Mouse (Mus musculus) cerebellum, postnatal 36 days (tissue): Measurements from ENCODE around the gene Vwa7.
A peak's percentile ranks its signal among the peaks of the same experiment; 100 is the strongest.
"Not testable (repeated sequence)": the region's sequence is repeated elsewhere in the genome, so short reads cannot be mapped to it uniquely, and the experiment has no call there.

ENCODE experiments used
- DNase-seq, 2 experiments: peaks; one replicate each; pipeline ENCODE4 v3.0.0; 2021 to 2022; ENCODE audit warnings: mixed read lengths in 2 of 2

Gene Vwa7

GRCm38 (mm10) chr17:35016376-35016775 lies at the start of gene Vwa7:
Gene Vwa7, plus strand, starts transcription at chr17:35016579.
- peak; percentile 86 to 89 for DNase-seq

GRCm38 (mm10) chr17:34969822-34970221 lies 46.6 kb upstream of the Vwa7 start, which contains the start of gene Gm20481:
Gene Gm20481, plus strand, starts transcription at chr17:34969912.
- DNase-seq: not testable (repeated sequence)

- not testable (repeated sequence) for DNase-seq
Observed at GRCm38 (mm10) chr17:34970850-34971249, 45.5 kb upstream of the Vwa7 start.

- not testable (repeated sequence) for DNase-seq
Observed at GRCm38 (mm10) chr17:34971694-34972068, 44.7 kb upstream of the Vwa7 start.

GRCm38 (mm10) chr17:34972069-34972749 lies 44.2 kb upstream of the Vwa7 start, which contains the start of the genes Hspa1a and Hspa1l:
Gene Hspa1a, minus strand, starts transcription at chr17:34972156.
Gene Hspa1l, plus strand, starts transcription at chr17:34972703.
- DNase-seq: peak; percentile 76 to 87

DNA sequence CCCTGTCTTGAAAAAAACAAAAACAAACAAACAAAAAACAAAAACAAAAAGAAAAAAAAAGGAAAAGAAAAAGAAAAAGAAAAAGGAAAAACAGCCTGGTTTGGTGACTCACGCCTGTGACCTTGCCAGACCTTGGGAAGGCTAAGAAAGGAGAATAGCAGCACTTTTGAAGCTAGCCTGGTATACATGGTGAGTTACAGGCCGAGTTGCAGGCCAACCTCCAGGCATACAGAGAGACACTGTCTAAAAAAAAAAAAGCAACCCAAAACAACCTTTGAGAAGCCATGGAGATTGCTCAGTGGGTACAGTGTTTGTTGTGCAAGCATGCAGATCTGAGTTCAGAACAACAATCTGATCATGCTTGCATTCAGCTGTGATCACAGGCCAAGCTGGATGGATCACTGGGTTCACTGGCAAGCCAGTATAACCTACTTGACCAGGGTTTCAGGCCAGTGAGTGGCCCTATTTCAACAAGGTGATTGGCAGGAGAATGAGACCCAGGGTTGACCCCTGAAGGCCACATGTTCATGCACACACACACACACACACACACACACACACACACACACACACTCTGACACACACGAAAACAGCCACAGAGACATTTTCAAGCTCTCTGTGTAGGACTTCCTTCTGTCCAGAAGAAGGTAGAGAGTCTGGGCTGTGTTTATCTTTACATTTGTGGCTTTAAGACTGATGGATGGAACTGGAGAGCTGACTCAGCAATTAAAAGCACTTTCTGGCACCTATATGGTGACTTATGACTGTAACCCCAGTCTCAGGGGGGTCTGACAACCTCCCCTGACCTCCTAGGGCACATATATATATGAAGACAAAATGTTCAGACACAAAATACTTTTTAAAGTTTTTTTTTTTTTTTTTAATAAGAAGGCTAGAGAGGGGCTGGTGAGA lies 40.5 kb upstream of the Vwa7 start:
- no peak for DNase-seq

GRCm38 (mm10) chr17:34977000-34977399 lies 39.4 kb upstream of the Vwa7 start:
- no peak for DNase-seq

- no peak for DNase-seq
Observed at GRCm38 (mm10) chr17:34978239-34978638, 38.1 kb upstream of the Vwa7 start.

DNA sequence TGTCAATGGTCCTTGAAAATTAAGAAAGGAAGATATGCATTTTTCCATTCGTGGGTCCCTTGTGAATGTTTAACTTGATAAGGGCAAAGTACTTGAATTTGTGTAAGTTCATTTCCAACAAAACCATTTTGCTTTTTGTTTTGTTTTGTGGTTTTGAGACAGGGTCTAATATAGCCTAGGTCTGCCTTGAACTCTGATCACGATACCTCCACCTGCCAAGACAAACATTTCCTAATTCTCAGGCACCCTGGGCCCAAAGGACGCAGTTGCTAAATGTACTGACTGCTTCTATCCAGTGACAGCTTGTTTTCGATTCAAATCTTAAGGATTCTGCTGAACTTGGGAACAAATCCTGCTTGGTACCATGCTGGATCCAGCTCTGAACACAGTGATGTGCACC lies 36.7 kb upstream of the Vwa7 start:
- no peak for DNase-seq

DNA sequence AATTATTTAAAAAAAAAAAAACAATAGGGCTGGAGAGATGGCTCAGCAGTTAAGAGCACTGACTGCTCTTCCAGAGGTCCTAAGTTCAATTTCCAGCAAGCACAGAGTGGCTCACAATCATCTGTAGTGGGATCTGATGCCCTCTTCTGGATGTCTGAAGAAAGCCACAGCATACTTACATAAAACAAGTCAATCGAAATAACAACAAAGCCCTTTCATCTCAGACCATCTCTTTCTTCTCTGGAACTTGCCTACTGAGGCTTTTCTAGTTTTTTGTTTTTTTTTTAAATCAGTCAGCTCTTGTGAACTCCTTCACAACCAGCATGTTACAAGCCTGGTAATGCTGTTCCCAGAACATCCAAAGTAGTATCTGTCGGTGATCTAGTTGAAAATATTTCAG lies 35.7 kb upstream of the Vwa7 start:
- no peak for DNase-seq

DNA sequence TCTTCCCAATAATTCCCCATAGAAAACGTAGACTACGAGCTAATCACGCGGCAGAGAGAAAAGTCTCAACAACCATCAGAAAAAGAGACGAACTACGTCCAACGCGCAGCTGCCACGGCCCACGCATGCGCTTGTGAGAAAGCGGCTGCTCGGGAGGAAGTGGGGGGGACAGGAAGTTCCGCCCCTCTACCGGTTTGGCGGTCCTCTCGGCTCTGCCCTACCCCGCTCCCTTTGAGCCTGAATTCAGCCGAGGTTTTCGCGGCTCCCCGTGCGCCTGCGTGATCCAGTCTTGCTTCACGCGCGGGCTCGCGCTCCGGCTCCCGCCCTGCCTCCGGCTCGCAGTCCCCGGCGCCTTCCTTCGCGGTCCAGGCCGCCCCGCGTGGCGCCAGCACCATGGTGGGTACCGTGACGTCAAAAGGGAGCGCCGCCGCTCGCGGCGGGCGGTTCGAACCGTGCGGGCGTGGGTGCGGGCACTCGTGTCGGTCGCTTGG lies 34.6 kb upstream of the Vwa7 start, which contains the start of gene Lsm2:
Gene Lsm2 (plus strand): TSS at position 173 of the 491 bp plus-strand sequence.
- DNase-seq: peak; percentile 91

- DNase-seq: no peak
Observed at GRCm38 (mm10) chr17:34982328-34982727, 34.1 kb upstream of the Vwa7 start.

DNA sequence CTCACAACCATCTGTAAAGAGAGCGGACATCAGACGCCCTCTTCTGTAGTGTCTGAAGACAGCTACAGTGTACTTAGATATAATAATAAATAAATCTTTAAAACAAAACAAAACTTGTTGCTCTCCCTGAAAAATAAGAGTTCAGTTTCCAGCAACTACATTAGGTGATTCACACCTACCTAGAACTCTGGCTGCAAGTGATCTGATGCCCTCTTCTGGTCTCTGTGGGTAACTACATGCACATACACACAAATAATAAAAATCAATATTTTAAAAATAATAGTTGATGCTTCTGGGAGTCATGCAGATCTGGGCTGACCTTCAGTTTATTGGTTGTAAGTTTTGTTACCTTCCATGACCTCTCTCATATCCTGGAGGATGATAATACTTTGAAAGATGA lies 32.2 kb upstream of the Vwa7 start:
- peak in 1 of 2 experiments; percentile 35 for DNase-seq

- no peak for DNase-seq
Observed at GRCm38 (mm10) chr17:34994751-34995150, 21.6 kb upstream of the Vwa7 start.

DNA sequence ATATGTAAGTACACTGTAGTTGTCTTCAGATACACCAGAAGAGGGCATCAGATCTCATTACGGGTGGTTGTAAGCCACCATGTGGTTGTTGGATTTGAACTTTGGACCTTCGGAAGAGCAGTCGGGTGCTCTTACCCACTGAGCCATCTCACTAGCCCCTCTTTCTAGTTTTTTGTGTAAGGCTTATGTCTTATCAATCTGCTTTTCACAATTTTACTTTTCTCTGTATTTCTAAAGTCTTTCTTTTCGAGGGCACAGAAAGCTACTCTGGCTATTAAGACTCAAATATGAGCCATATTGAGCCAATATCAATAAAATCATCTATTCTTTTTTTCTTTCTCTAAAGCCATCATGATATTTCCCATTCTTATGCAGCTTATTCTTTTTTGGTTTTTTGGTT lies 21.2 kb upstream of the Vwa7 start:
- not testable (repeated sequence) for DNase-seq

DNA sequence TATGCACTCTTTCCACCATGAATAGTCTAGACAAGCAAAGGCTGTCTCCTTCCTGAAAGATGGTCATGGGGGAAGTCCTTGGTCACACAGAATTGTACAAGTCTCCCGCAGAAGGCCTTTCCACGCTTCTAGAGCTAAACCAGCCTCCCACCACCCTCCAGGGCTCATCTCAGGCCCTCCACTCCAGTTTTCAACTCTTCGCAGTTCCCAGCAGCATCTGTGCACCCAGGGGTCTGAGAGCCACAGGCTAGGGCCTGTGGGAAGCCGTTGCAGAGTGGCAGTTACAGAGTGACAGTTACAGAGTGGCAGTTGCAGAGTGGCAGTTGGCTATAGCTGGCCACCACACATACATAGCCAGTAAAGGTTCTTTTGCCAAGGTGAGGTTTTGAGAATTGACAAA lies 20.5 kb upstream of the Vwa7 start:
- not testable (repeated sequence) for DNase-seq

DNA sequence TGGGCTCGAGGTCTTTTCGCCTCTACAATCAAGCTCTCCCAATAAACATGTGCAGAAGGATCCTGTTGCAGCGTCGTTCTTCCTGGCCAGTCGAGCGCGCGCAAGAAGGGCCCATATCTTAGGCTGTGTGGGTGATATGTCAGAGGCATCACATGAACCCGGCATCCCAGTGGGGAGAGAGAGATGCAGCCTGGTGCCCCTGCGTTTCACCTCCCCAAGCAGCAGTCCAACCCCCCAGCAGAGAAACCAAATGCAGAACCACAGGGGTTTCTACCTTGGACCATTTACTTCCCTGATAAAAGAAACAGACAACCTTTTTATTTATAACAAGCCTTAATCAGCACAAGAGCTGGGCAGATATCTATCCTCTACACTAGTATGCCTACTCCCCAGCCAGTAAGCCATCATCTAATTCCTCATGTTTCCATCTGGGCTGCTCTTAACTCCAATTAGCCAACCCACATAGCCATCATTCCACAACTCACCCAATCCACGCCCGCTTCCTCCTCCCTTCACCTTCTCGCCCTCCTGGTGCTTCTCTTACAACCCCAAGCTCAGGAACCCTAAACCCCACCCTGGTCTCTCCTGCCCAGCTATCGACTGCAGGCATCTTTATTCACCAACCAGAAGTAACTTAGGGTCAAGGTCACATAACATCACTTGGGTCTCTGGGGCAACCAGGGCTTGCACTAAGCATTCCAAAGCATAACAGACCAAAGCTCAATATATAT lies 19.8 kb upstream of the Vwa7 start:
- no peak for DNase-seq

DNA sequence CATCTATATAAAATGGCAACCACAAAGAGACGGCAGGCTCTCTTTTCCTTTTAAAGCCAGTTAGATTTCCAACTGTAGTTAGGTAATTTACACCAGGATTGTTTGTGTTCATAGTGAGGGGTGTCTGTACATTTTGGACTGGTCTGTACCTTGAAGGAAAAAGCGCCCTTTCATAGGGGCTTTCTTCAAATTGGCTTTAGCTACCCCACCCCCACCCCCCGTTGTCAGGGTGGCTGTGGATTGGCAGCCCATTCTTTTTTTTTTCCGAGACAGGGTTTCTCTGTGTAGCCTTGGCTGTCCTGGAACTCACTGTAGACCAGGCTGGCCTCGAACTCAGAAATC lies 19.3 kb upstream of the Vwa7 start:
- no peak for DNase-seq

DNA sequence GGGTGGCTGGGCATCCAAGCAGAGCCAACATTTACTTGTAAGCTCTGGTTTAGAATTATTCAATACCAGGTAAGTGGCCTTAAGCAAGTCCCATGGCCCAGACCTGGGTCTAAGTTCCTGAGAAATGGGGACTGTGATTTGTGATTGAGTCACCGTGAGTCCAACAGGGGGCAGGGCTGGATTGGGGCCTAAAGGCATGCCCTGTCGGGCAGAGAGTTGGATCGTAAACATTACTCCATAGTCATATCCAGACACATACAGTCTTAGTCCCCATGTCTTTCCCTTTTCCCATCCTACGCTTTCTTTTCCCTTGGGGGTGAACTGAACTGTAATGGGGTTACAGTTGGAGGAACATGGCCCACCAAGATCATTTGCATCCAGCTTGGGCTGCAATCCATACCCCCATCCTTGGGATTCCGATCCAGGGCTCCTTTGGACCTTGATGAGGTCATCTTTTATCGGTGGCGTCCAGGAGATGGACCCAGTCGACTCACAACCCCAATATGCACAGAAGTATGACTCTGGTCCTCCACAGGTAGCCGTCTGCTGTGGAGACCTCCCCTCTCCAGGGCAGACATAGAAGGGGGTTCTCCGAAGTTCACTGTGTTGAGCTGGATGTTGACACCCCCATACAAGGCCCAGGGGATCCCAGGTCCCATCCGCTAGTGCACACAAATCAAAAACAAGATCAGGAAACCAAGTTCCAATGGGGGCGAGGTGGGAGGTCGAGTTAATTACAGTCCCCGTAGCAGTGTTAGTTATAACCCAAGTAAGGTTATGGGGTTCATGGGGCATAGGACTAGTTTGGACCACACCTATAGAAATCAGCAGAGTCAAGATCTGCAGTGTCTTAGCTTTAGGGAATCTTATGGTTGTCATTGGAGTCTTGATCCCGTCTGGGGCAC lies 17.6 kb upstream of the Vwa7 start:
- no peak for DNase-seq

GRCm38 (mm10) chr17:34999871-35000716 lies 16.3 kb upstream of the Vwa7 start:
- not testable (repeated sequence) for DNase-seq
